Mouse (Mus musculus) erythroblast, embryonic 14.5 days (primary cell): ENCODE measurements at regions not wholly inside any gene's neighbourhood (a gene's known extent, or its start where the extent isn't known, plus 50 kb on each side); places are given as distances from the start of the nearest gene placed in this dataset.

Experiments
- GATA1 ChIP-seq: IDR thresholded peaks from 2 replicates; pipeline ENCODE4 v1.6.1; 2012; ENCODE audit warnings: low read length, inconsistent platforms, mixed read lengths
- TAL1 ChIP-seq: IDR thresholded peaks from 3 replicates; pipeline ENCODE4 v1.6.1; 2012; ENCODE audit warnings: low read length, inconsistent platforms, mixed read lengths

- TF ChIP-seq GATA1 (no peak), TAL1 (no peak)
Measured at GRCm38 (mm10) chr16:24069411-24069810, 80.8 kb upstream of the Bcl6 start.
